Mouse (Mus musculus) activated CD4-positive, CD25-positive, alpha-beta regulatory T cell, adult 9 weeks (primary cell): Measurements from ENCODE around the gene Syce3. TPM values are rescaled to one million over a fixed set of nuclear protein-coding genes. Genes with fewer than 3 reads are reported as not detected.

Source experiments
- polyA plus RNA-seq: library from polyadenylated mRNA; unstranded; fragments of 100-300 nt; shearing (Covaris generic); gene quantifications from one replicate; pipeline ENCODE4 v1.2.1, GENCODE M21; 2017

Gene Syce3
- polyA plus RNA-seq: not detected

GRCm38 (mm10) chr15:89410118-89410517, at the start of gene Syce3:
Syce3 (minus strand) TSS chr15:89410503.

DNA sequence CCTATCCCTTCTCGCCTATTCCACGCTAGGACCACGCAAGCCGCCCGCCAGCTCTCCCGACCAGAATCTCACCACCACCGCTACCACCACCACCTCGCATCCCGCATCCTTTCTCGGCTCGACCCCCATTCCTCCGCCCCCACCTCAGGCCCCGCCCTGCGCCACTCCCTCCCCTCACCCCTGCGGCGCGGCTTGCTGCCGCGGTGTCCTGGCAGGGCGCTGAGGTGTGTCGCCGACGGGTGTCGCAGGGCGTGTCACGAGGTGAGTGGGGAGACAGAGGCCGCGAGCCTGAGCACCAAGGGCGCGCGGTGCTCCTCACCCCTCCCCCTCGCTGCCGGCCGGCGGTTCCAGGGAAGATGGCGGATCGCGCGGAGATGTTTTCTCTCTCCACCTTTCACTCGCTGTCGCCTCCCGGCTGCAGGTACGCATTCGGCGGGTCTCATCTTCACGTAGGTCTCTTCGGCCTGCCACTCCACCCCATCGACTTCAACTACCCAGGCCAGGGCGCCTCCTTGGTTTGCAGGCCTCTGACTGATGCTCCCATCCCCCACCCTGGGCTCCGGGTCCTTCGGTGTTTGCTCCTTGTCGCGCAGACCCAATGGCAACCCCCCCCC, 43.7 kb upstream of the Syce3 start, which contains the start of gene Mapk8ip2:
Gene Mapk8ip2, plus strand, starts transcription at position 49 of the 614 bp plus-strand sequence.

DNA sequence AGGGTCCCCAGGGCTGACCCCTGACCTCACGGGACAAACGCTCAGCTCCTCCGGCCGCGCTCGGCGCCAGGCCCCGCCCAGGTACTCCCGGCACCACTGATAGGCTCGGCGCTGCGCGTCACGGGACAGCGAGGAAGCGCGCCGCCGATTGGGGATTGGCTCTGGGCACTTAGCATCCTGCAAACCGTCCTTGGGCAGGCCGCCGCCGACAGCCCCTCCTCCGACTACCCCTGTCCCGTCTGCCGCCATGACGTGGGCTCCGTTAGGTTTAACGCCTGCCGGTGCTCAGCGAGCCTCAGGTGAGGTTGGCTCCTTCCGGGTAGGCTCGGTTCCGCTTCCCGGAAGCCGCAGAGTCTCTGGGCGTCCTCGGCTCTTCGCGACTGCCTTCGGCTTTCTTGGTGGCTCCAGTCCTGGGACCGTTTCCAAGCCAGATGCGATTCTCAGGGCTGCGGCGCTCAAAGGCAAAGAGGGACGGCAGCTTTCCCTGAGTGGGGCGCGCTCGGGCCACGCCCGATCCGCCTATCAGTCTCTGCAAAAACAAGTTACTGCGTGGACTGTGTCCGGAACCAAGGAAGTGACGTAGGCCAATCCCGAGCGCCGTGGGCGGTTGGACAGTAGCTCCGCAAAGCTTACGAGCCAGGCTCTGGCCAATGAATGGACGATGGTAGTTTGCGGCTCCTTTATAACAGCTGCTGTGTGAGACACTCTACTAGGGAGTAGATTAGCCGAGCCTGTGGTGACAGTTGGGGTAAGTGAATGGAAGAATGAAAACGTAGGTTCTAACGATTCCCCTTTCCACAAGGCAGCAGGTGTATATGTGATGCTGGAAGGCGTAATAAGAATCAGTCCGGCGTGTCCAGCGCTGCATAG, 19.3 kb upstream of the Syce3 start, which contains the start of the genes C730034F03Rik, Gm44502 and Chkb:
Gene C730034F03Rik, plus strand, starts transcription at position 238 of the 870 bp plus-strand sequence.
Gene Gm44502, minus strand, starts transcription at position 345 of the 870 bp plus-strand sequence.
Gene Chkb, minus strand, starts transcription at position 557 of the 870 bp plus-strand sequence.

GRCm38 (mm10) chr15:89425711-89426121, 15.4 kb upstream of the Syce3 start, which contains the start of gene Cpt1b:
Cpt1b (minus strand) TSS chr15:89425863.

DNA sequence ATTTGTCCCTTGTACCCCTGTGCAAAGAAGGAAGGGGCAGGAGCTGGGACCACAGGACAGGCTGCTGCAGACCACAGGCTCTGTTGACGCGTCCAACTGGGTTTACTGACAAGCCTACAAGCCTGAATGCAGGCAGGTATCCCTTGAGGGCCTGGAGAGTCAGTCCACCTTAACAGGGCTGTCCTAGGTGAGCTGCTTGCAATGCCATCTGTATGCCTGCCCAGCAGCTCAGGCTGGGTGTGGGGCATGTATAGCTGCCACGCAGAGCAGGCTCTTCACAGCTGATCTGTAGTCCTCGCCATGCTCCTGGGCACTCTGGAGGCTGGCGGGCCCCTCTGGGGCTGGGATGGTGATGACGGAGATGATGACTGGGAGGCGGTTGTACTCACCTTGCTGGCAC, 25.7 kb downstream of the Syce3 start, which contains the start of gene Klhdc7b:
Gene Klhdc7b, plus strand, starts transcription at position 301 of the 400 bp plus-strand sequence.

DNA sequence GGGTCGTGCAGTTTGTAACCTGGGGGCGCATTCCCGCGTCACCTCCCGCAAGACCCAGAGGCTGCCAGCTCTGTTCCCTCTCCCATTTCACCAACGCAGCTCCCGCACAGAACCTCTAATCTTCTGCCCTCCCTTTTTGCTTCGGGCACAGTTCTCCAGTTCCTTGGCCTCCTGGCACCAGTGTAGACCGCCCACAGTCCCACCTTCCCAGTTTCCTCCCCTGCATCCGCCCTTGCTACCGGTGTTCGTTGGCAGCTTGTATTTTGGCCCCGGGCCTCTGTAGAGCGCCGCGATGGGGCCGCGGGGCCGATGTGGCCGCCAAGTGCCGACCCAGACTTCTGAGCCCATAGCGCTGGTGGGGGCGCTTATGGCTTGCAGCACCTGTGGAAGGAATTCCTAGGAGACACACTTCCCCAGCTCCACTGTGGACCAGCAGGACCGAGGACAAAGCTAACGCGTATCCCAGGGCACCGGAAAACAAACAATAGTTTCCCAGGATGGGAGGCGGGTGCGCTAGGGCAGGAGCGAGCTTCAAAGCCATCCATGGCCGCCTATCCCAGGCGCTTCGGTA, 31.4 kb downstream of the Syce3 start, which contains the start of gene Odf3b:
Gene Odf3b, minus strand, starts transcription at position 452 of the 571 bp plus-strand sequence.

GRCm38 (mm10) chr15:89376957-89377356, 33.3 kb downstream of the Syce3 start, which contains the start of gene Tymp:
Tymp (minus strand) TSS chr15:89377039.

DNA sequence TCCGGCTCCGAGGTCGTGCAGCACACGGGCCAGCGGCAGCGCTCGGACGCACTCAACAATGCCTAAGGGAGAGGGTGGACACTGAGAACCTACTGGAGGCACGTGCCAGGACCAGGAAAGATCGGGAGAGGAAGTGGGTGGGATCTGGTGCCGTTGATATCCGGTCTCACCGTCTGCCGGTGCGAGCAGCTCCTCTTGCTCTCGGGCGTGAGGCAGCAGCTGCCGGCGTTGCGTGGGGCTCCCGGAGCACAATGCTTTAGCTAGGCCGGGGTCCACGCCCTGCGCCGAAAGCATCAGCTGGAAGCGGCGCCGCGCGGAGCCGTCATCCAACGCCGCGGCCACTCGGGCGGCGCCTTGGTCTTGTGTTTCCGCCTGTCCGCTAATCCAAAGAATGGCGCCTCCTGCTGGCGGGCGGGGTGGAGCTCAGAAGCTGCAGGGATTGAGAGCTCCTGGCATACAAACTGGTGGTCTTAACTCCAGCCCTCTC, 36.5 kb downstream of the Syce3 start, which contains the start of gene Sco2:
Gene Sco2, minus strand, starts transcription at position 85 of the 487 bp plus-strand sequence.

GRCm38 (mm10) chr15:89355241-89356187, 54.8 kb downstream of the Syce3 start, which contains the start of the genes Lmf2 and Ncaph2:
Lmf2 (minus strand) TSS chr15:89355659.
Ncaph2 (plus strand) TSS chr15:89355719.

Other genes with a start within 250 kb of the Syce3 start
- gene Plxnb2, start 229.7 kb downstream of the Syce3 start, polyA plus RNA-seq: 4.5 TPM
- 38.5 TPM for gene Dennd6b, start 214.0 kb downstream of the Syce3 start, polyA plus RNA-seq
- 5.7 TPM for gene Ppp6r2, start 198.9 kb downstream of the Syce3 start, polyA plus RNA-seq
- 68.5 TPM for gene Sbf1, start 95.2 kb downstream of the Syce3 start, polyA plus RNA-seq
- not detected for gene Adm2, start 87.8 kb downstream of the Syce3 start, polyA plus RNA-seq
- not detected for gene Miox, start 76.1 kb downstream of the Syce3 start, polyA plus RNA-seq
- gene Lmf2, start 54.8 kb downstream of the Syce3 start, polyA plus RNA-seq: 68.6 TPM
- 172 TPM for gene Ncaph2, start 54.8 kb downstream of the Syce3 start, polyA plus RNA-seq
- gene Sco2, start 36.7 kb downstream of the Syce3 start, polyA plus RNA-seq: 7.8 TPM
- gene Tymp, start 33.5 kb downstream of the Syce3 start, polyA plus RNA-seq: 0.75 TPM
- gene Odf3b, start 31.2 kb downstream of the Syce3 start, polyA plus RNA-seq: 0.35 TPM
- 0.09 TPM for gene Klhdc7b, start 25.6 kb downstream of the Syce3 start, polyA plus RNA-seq
- gene Cpt1b, start 15.4 kb upstream of the Syce3 start, polyA plus RNA-seq: 0.33 TPM
- gene C730034F03Rik, start 19.1 kb upstream of the Syce3 start, polyA plus RNA-seq: 6.0 TPM
- gene Gm44502, start 19.2 kb upstream of the Syce3 start, polyA plus RNA-seq: not detected
- 104 TPM for gene Chkb, start 19.4 kb upstream of the Syce3 start, polyA plus RNA-seq
- 0.06 TPM for gene Mapk8ip2, start 43.4 kb upstream of the Syce3 start, polyA plus RNA-seq
- 25.0 TPM for gene Arsa, start 66.9 kb upstream of the Syce3 start, polyA plus RNA-seq
- not detected for gene Shank3, start 89.1 kb upstream of the Syce3 start, polyA plus RNA-seq
- gene Acr, start 157.8 kb upstream of the Syce3 start, polyA plus RNA-seq: not detected
- 1.8 TPM for gene Rabl2, start 181.4 kb upstream of the Syce3 start, polyA plus RNA-seq